Mouse (Mus musculus) hindbrain, embryonic 11.5 days (tissue): Measurements from ENCODE around the gene Wdr45b. TPM values are rescaled to one million over a fixed set of nuclear protein-coding genes. Genes with fewer than 3 reads are reported as not detected.
A peak's percentile ranks its signal among the peaks of the same experiment; 100 is the strongest.

ENCODE experiments used
- ATAC-seq: fragments of 200-750 bp; cut with Nextera tagmentation; 2 replicates; pipeline ENCODE4 v1.8.0; 2017; ENCODE audit warnings: mild to moderate bottlenecking, moderate TSS enrichment, moderate library complexity; ENCODE audit not compliant: low FRiP score
- DNase-seq: peaks from one replicate; pipeline ENCODE4 v3.0.0-alpha.2; 2015; ENCODE audit warnings: low spot score
- H3K27ac ChIP-seq: fragments of 300-500 bp; sonication (generic); 2 replicates; pipeline ENCODE4 v1.5.1; 2014; ENCODE audit warnings: mild to moderate bottlenecking, low read depth, low read length
- H3K27me3 ChIP-seq: fragments of 300-500 bp; sonication (generic); 2 replicates; pipeline ENCODE4 v1.6.1; 2014; ENCODE audit warnings: mild to moderate bottlenecking, low read length, moderate library complexity, mixed read lengths; ENCODE audit not compliant: control insufficient read depth, insufficient read depth
- H3K36me3 ChIP-seq: fragments of 300-500 bp; sonication (generic); 2 replicates; pipeline ENCODE4 v1.6.1; 2014; ENCODE audit warnings: mild to moderate bottlenecking, low read length, moderate library complexity, mixed read lengths; ENCODE audit not compliant: control insufficient read depth, insufficient read depth
- H3K4me1 ChIP-seq: fragments of 300-500 bp; sonication (generic); replicated peaks from 2 replicates; pipeline ENCODE4 v1.6.1; 2014; ENCODE audit warnings: low read length, mixed read lengths; ENCODE audit not compliant: control insufficient read depth, insufficient read depth
- H3K4me2 ChIP-seq: fragments of 300-500 bp; sonication (generic); replicated peaks from 2 replicates; pipeline ENCODE4 v1.6.1; 2014; ENCODE audit warnings: mild to moderate bottlenecking, low read depth, low read length
- H3K4me3 ChIP-seq: fragments of 300-500 bp; sonication (generic); 2 replicates; pipeline ENCODE4 v1.5.1; 2014; ENCODE audit warnings: low read depth, low read length
- H3K9ac ChIP-seq: fragments of 300-500 bp; sonication (generic); 2 replicates; pipeline ENCODE4 v1.6.1; 2014; ENCODE audit warnings: low read depth, low read length
- H3K9me3 ChIP-seq: fragments of 300-500 bp; sonication (generic); 2 replicates; pipeline ENCODE4 v1.6.1; 2016; ENCODE audit warnings: low read length; ENCODE audit not compliant: control insufficient read depth
- WGBS: fragments of 180-500 bp; shearing (Covaris S2); extraction: QIAGEN DNeasy Blood & Tissue Kit; methylation state at CpG from one replicate; pipeline ENCODE4 v1.1.7; 2014; 5-methylcytosine and 5-hydroxymethylcytosine counted together
- polyA plus RNA-seq: library from polyadenylated mRNA; unstranded; fragments of >200 nt; fragmentation: Nextera tagmentation; extraction: Ambion mirVana; gene quantifications from 2 replicates; pipeline ENCODE4 v1.2.1, GENCODE M21; 2014

Gene Wdr45b
- 97.7 and 116 TPM in 2 replicates for polyA plus RNA-seq

GRCm38 (mm10) chr11:121354091-121354707 is at the start of gene Wdr45b:
Gene Wdr45b (minus strand): TSS chr11:121354445.
- Histone ChIP-seq H3K27me3 (no peaks in the 10 kb centered on the region), H3K4me1 (no peaks in the 10 kb centered on the region; the same call in 1 of the 2 replicates), H3K4me2 (peak within 1 kb of the TSS; percentile 79), H3K9me3 (no peaks in the 10 kb centered on the region), H3K27ac (peak within 1 kb of the TSS; percentile 83), H3K36me3 (no peaks in the 10 kb centered on the region), H3K9ac (peak within 1 kb of the TSS; percentile 94), H3K4me3 (peak within 1 kb of the TSS; percentile 99)
- DNase-seq: peak; percentile 99
- WGBS: under 1% methylated on average over 67 of the region's 69 CpGs
- peak; percentile 96 for ATAC-seq

- H3K4me1 ChIP-seq: no peaks in the 10 kb centered on the region
- no peak overlapping the region for H3K27ac ChIP-seq
- ATAC-seq (no peak), DNase-seq (no peak)
- H3K4me3 ChIP-seq: no peak overlapping the region
- no peaks in the 10 kb centered on the region; the same call in 1 of the 2 replicates for H3K27me3 ChIP-seq
- H3K9me3 ChIP-seq: no peaks in the 10 kb centered on the region
- WGBS: 91% methylated on average over 3 of the region's 3 CpGs
- no peaks in the 10 kb centered on the region for H3K36me3 ChIP-seq
- H3K4me2 ChIP-seq: no peak overlapping the region
- no peak overlapping the region for H3K9ac ChIP-seq
Measured at GRCm38 (mm10) chr11:121392405-121392804, 38.2 kb upstream of the Wdr45b start.

GRCm38 (mm10) chr11:121390793-121391192 is 36.5 kb upstream of the Wdr45b start:
- H3K27me3 ChIP-seq: peaks cover 4% of the 10 kb centered on the region
- no peak for DNase-seq
- no peaks in the 10 kb centered on the region for H3K9me3 ChIP-seq
- no peak for ATAC-seq
- no peak overlapping the region for H3K27ac ChIP-seq
- no peaks in the 10 kb centered on the region for H3K36me3 ChIP-seq
- H3K4me1 ChIP-seq: no peaks in the 10 kb centered on the region
- no peak overlapping the region for H3K4me2 ChIP-seq
- WGBS: 59% methylated on average over 3 of the region's 3 CpGs
- H3K4me3 ChIP-seq: no peak overlapping the region
- no peak overlapping the region for H3K9ac ChIP-seq

GRCm38 (mm10) chr11:121388554-121388945 is 34.3 kb upstream of the Wdr45b start:
- Histone ChIP-seq H3K9me3 (no peaks in the 10 kb centered on the region), H3K4me1 (no peaks in the 10 kb centered on the region), H3K9ac (no peak overlapping the region), H3K27me3 (peaks cover 4% of the 10 kb centered on the region), H3K36me3 (no peaks in the 10 kb centered on the region), H3K27ac (no peak overlapping the region), H3K4me2 (peak overlapping the region; percentile 88), H3K4me3 (peak overlapping the region; percentile 43)
- 11% methylated on average over 6 of the region's 6 CpGs for WGBS
- DNase-seq (no peak), ATAC-seq (no peak; the same call in 1 of the 2 replicates)

- Histone ChIP-seq H3K9ac (peak within 1 kb of the TSS; percentile 38), H3K27me3 (peaks cover 4% of the 10 kb centered on the region), H3K36me3 (no peaks in the 10 kb centered on the region), H3K27ac (no peak within 1 kb of the TSS), H3K4me1 (no peaks in the 10 kb centered on the region), H3K4me2 (peak within 1 kb of the TSS; percentile 88), H3K9me3 (no peaks in the 10 kb centered on the region), H3K4me3 (peak within 1 kb of the TSS; percentile 43)
- ATAC-seq (peak; percentile 98), DNase-seq (peak; percentile 96)
- 2% methylated on average over 52 of the region's 61 CpGs for WGBS
Measured at GRCm38 (mm10) chr11:121387750-121388553, 33.7 kb upstream of the Wdr45b start, which contains the start of gene Rab40b. Gene Rab40b (minus strand): TSS chr11:121388251.

DNA sequence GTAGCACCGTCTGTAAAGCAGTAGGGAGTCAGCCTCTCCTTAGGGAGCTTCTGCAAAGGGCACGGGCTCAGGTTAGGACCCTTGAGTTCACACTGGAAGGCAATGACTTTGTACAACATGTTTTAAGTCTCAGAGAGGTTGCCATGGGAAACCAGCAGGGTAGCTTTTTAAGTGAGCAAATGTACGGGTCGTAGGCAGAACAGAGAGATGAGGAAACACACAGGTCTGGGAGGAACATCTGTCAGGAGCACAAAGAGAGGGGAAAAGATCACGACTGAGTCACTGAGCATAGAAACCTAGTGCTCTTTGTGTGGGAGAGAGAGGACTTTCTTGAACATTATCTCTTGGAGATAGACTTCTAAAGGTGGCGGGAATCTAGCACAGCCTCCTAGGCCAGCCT is 26.0 kb upstream of the Wdr45b start:
- no peaks in the 10 kb centered on the region for H3K4me1 ChIP-seq
- H3K36me3 ChIP-seq: no peaks in the 10 kb centered on the region
- WGBS: 27% methylated on average over 6 of the region's 6 CpGs
- no peak overlapping the region for H3K9ac ChIP-seq
- H3K4me3 ChIP-seq: no peak overlapping the region
- H3K27ac ChIP-seq: no peak overlapping the region
- no peaks in the 10 kb centered on the region for H3K9me3 ChIP-seq
- H3K4me2 ChIP-seq: no peak overlapping the region
- no peaks in the 10 kb centered on the region for H3K27me3 ChIP-seq
- ATAC-seq (no peak), DNase-seq (no peak)

GRCm38 (mm10) chr11:121378644-121379043 is 24.4 kb upstream of the Wdr45b start:
- no peak overlapping the region for H3K4me2 ChIP-seq
- DNase-seq: no peak
- no peak overlapping the region for H3K9ac ChIP-seq
- ATAC-seq: no peak
- H3K9me3 ChIP-seq: no peaks in the 10 kb centered on the region
- H3K36me3 ChIP-seq: no peaks in the 10 kb centered on the region
- H3K27me3 ChIP-seq: no peaks in the 10 kb centered on the region
- H3K27ac ChIP-seq: no peak overlapping the region
- no peaks in the 10 kb centered on the region for H3K4me1 ChIP-seq
- no peak overlapping the region for H3K4me3 ChIP-seq

- Histone ChIP-seq H3K4me3 (no peak overlapping the region), H3K36me3 (no peaks in the 10 kb centered on the region), H3K4me2 (no peak overlapping the region), H3K27me3 (no peaks in the 10 kb centered on the region), H3K27ac (no peak overlapping the region), H3K9ac (no peak overlapping the region), H3K9me3 (no peaks in the 10 kb centered on the region), H3K4me1 (no peaks in the 10 kb centered on the region)
- DNase-seq: no peak
- WGBS: 77% methylated on average over 6 of the region's 6 CpGs
- no peak for ATAC-seq
Measured at GRCm38 (mm10) chr11:121373305-121373704, 19.1 kb upstream of the Wdr45b start.
